Mouse (Mus musculus) kidney, adult 2 months (tissue): Measurements from ENCODE around the gene Ckap2l.

Experiments
- CTCF ChIP-seq: fragments of 200-500 bp; conservative IDR thresholded peaks from 2 replicates; pipeline ENCODE4 v1.5.1; 2011; ENCODE audit warnings: low read depth, mild to moderate bottlenecking, control low read depth, low read length, moderate library complexity, mixed read lengths; ENCODE audit not compliant: insufficient read depth, insufficient read length
- POLR2A ChIP-seq: fragments of 200-500 bp; IDR thresholded peaks from one replicate; pipeline ENCODE4 v1.6.1; 2011; ENCODE audit warnings: low read depth, low read length, control low read depth

- no peak for TF ChIP-seq CTCF
- no peak for TF ChIP-seq POLR2A
These were observed 27.2 kb upstream of the Ckap2l start for GRCm38 (mm10) chr2:129324216-129324615.
